Mouse (Mus musculus) neural tube, embryonic 12.5 days (tissue): ENCODE measurements around the gene Tmtc4. TPM values are rescaled to one million over a fixed set of nuclear protein-coding genes. Genes with fewer than 3 reads are reported as not detected.

Experiments used
- ATAC-seq: fragments of 200-750 bp; cut with Nextera tagmentation; 2 replicates; pipeline ENCODE4 v1.8.0; 2017; ENCODE audit warnings: low read depth, mild to moderate bottlenecking, moderate TSS enrichment, moderate library complexity; ENCODE audit not compliant: low FRiP score
- H3K27ac ChIP-seq: fragments of 300-500 bp; sonication (generic); 2 replicates; pipeline ENCODE4 v1.5.1; 2016
- H3K27me3 ChIP-seq: fragments of 300-500 bp; sonication (generic); replicated peaks from 2 replicates; pipeline ENCODE4 v1.6.1; 2016; ENCODE audit warnings: mild to moderate bottlenecking
- H3K36me3 ChIP-seq: fragments of 300-500 bp; sonication (generic); 2 replicates; pipeline ENCODE4 v1.6.1; 2016; ENCODE audit warnings: mild to moderate bottlenecking
- H3K4me1 ChIP-seq: fragments of 300-500 bp; sonication (generic); 2 replicates; pipeline ENCODE4 v1.6.1; 2016
- H3K4me2 ChIP-seq: fragments of 300-500 bp; sonication (generic); replicated peaks from 2 replicates; pipeline ENCODE4 v1.6.1; 2016; ENCODE audit warnings: mild to moderate bottlenecking
- H3K4me3 ChIP-seq: fragments of 300-500 bp; sonication (generic); 2 replicates; pipeline ENCODE4 v1.5.1; 2016
- H3K9ac ChIP-seq: fragments of 300-500 bp; sonication (generic); 2 replicates; pipeline ENCODE4 v1.6.1; 2016; ENCODE audit warnings: mild to moderate bottlenecking
- H3K9me3 ChIP-seq: fragments of 300-500 bp; sonication (generic); 2 replicates; pipeline ENCODE4 v1.6.1; 2016; ENCODE audit warnings: mild to moderate bottlenecking
- WGBS: fragments of 180-500 bp; shearing (Covaris S2); methylation state at CpG from one replicate; pipeline ENCODE4 v1.1.7; 2016; 5-methylcytosine and 5-hydroxymethylcytosine counted together
- polyA plus RNA-seq: library from polyadenylated mRNA; unstranded; fragments of >200 nt; fragmentation: Nextera tagmentation; extraction: Ambion mirVana; gene quantifications from 2 replicates; pipeline ENCODE4 v1.2.1, GENCODE M21; 2016

The Tmtc4 gene
- polyA plus RNA-seq, 1 experiment from 2014 or later = 58.7 TPM

DNA sequence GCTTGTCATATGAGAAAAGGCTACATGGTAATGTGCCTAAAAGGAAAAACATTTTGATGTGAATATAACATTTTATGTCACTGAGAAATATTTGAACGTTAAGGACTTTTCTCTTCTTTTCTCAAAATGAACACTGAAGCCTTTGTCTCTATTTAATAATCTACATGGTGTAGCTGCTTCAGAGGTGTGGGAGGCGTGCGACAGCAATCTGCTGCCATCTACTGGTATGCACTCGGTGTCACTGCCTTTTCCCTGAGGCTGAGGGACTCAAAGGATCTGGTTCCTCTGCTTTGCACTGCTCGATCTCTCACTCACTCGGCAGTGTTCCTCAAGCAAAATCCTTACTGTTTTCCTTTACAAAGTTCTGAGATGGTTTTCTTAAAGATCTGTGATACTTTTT, 107.7 kb downstream of the Tmtc4 start:
- ATAC-seq = peak; percentile 87
- H3K36me3 ChIP-seq = no peaks in the 10 kb centered on the region
- no peak overlapping the region for H3K9ac ChIP-seq
- no peaks in the 10 kb centered on the region for H3K9me3 ChIP-seq
- no peak overlapping the region for H3K4me3 ChIP-seq
- H3K4me1 ChIP-seq = peaks cover 15% of the 10 kb centered on the region
- no peak overlapping the region for H3K27ac ChIP-seq
- WGBS = under 1% methylated on average over 6 of the region's 6 CpGs
- H3K4me2 ChIP-seq = no peak overlapping the region
- H3K27me3 ChIP-seq = peaks cover 4% of the 10 kb centered on the region; the same call in 1 of the 2 replicates

DNA sequence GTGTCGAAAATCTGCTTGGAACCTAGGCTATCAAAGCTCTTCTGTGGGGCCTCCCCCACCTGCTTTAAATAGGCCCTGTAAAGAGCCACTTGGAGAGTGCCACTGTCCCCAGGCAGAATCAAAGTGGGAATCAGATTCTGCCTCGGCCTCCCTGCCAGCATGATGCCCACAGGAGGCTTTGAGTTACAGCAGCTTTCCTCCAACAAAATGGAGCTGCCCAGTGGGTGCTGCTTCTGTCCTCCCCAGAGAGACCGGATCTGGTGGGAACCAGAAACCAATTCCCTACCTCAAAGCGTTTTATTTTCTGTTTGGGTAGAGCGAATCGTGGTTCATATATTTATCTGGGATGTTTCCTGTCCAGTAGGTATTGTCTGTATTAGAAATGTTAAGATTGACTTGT, 108.2 kb downstream of the Tmtc4 start:
- Histone ChIP-seq H3K4me2 (no peak overlapping the region), H3K9me3 (no peaks in the 10 kb centered on the region), H3K4me1 (peaks cover 15% of the 10 kb centered on the region), H3K27me3 (peaks cover 4% of the 10 kb centered on the region; the same call in 1 of the 2 replicates), H3K27ac (no peak overlapping the region), H3K9ac (no peak overlapping the region), H3K4me3 (no peak overlapping the region), H3K36me3 (no peaks in the 10 kb centered on the region)
- peak; percentile 18; the same call in 1 of the 2 replicates for ATAC-seq
- WGBS = 36% methylated on average over 6 of the region's 6 CpGs

DNA sequence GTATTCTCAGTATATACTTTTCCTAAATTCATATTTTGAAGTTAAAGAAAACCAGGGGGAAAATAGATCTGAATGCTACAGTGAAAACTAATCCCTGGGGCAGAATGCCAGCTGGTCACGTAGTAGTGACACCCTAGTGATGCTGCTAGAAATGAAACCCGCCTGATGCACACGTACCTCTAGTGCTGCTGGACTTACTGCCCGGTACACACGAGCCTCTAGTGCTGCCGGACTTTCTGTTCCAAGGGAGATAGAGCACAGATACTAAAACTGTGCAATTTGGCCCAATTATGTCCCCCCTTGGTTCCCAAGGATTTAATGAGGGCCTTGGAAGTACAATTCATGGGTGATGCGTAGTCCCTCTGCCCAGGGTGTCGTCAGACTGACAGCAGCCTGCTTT, 108.8 kb downstream of the Tmtc4 start:
- Histone ChIP-seq H3K9ac (no peak overlapping the region), H3K27me3 (peaks cover 4% of the 10 kb centered on the region; the same call in 1 of the 2 replicates), H3K36me3 (no peaks in the 10 kb centered on the region), H3K9me3 (no peaks in the 10 kb centered on the region), H3K4me2 (no peak overlapping the region), H3K4me1 (peaks cover 15% of the 10 kb centered on the region), H3K4me3 (no peak overlapping the region), H3K27ac (no peak overlapping the region)
- ATAC-seq = no peak
- 46% methylated on average over 8 of the region's 8 CpGs for WGBS

DNA sequence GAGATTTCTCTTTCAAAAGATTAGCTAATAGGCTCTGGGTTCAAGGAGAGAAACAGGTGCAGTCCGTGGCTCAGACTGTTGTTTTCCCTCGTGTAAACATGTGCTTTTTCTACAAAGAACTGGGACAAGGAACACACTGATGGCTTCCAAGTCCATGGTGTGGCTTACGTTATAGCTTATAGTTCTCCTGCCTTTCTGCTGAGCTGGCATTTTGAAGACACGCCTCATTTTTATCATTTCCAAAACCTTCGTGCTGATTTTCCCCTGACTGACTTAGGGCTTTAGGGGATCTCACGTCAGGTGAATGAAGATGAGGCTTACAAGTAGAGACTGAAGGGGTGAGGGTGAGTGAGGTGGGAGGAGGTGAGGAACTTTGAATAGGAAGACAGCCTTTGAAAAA, 111.2 kb downstream of the Tmtc4 start:
- no peak overlapping the region for H3K4me3 ChIP-seq
- H3K4me2 ChIP-seq = no peak overlapping the region
- H3K27ac ChIP-seq = no peak overlapping the region
- no peak for ATAC-seq
- 82% methylated on average over 6 of the region's 6 CpGs for WGBS
- H3K9ac ChIP-seq = no peak overlapping the region
- no peaks in the 10 kb centered on the region for H3K36me3 ChIP-seq
- 0 out of 2 replicates have a peak, but pooled peaks cover 4% of the 10 kb centered on the region for H3K27me3 ChIP-seq
- H3K4me1 ChIP-seq = peaks cover 15% of the 10 kb centered on the region
- H3K9me3 ChIP-seq = no peaks in the 10 kb centered on the region

DNA sequence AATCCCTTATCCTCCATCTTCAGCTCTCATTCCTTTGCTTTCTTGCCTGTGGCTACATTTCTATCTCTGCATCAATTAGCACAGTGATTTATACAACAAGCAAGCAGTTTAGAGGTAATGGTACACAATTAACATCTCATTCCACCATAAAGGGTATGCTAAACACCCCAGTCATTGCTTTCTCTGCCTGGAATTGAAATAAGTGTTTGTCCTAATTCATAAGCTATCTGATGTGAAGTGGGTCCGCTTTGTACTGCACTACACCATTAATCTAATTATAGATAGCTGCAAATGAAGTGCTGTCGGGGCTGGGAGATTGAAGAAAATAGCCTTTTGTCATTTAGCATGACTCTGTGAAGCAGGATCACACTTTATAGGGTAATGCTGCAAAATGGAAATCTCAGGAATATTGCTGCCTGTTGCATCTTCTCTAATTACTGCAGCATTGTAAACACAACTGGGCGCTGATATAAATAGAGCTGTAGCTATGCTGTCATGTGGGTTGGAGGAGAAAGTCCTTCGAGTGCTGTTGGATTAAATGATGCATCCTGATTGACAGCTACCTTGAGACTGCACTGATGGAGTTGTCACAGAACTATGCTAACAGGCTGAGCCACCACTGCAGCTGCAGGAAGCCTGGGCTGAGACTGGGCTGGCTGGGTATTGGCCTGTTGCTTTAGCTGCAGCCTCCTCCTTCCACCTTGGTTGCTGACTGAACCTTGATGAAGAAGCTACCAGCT, 111.8 kb downstream of the Tmtc4 start:
- H3K27ac ChIP-seq = no peak overlapping the region
- H3K9ac ChIP-seq = no peak overlapping the region
- H3K27me3 ChIP-seq = 0 out of 2 replicates have a peak, but pooled peaks cover 3% of the 10 kb centered on the region
- no peak overlapping the region for H3K4me2 ChIP-seq
- no peaks in the 10 kb centered on the region for H3K9me3 ChIP-seq
- H3K36me3 ChIP-seq = no peaks in the 10 kb centered on the region
- H3K4me1 ChIP-seq = peaks cover 15% of the 10 kb centered on the region
- no peak overlapping the region for H3K4me3 ChIP-seq
- ATAC-seq = peak; percentile 47
- WGBS = 40% methylated on average over 4 of the region's 4 CpGs

DNA sequence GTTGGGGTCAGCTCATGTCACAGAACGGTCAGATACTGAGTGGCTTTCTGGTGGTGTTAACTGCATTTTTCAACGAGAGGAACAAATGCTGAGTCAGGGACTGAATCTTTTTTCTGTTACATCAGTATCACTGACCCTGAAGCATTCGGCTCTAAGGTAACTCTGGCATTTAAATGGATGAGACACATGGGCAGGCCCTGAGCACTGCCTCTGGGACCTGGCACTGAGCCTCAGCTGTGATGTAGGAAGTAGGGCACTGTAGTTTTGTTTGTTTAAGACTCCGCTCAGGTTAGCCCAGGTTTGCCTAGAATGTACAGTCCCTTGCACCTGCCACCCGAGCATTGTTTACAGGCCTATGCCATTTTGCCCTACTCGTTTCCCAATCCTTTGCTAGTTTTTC, 114.0 kb downstream of the Tmtc4 start:
- no peak overlapping the region for H3K4me3 ChIP-seq
- H3K27me3 ChIP-seq = no peaks in the 10 kb centered on the region
- WGBS = 50% methylated on average over 6 of the region's 6 CpGs
- peaks cover 9% of the 10 kb centered on the region for H3K4me1 ChIP-seq
- H3K9me3 ChIP-seq = no peaks in the 10 kb centered on the region
- no peak for ATAC-seq
- no peak overlapping the region for H3K4me2 ChIP-seq
- H3K36me3 ChIP-seq = no peaks in the 10 kb centered on the region
- no peak overlapping the region for H3K9ac ChIP-seq
- no peak overlapping the region for H3K27ac ChIP-seq

Other genes with a start within 250 kb of the Tmtc4 start
- 4.9 and 5.5 TPM in 2 replicates for gene Ggact, start 70.3 kb downstream of the Tmtc4 start, polyA plus RNA-seq